Mouse (Mus musculus) bone marrow, adult 2 months (tissue): ENCODE data around the gene 1190005I06Rik. TPM values are rescaled to one million over a fixed set of nuclear protein-coding genes. Genes with fewer than 3 reads are reported as not detected.
A peak's percentile ranks its signal among the peaks of the same experiment; 100 is the strongest.

Source experiments
- H3K27ac ChIP-seq: fragments of 200-500 bp; 2 replicates; pipeline ENCODE4 v1.5.1; 2012; ENCODE audit warnings: low read depth, mild to moderate bottlenecking, control low read depth, inconsistent platforms, low read length; ENCODE audit not compliant: control insufficient read depth, poor library complexity, insufficient read depth
- H3K4me1 ChIP-seq: fragments of 200-500 bp; 2 replicates; pipeline ENCODE4 v1.6.1; 2011; ENCODE audit warnings: low read length; ENCODE audit not compliant: control insufficient read depth, insufficient read depth
- H3K4me3 ChIP-seq: fragments of 200-500 bp; replicated peaks from 2 replicates; pipeline ENCODE3; 2011; ENCODE audit warnings: mild to moderate bottlenecking, low read depth, low read length, control low read depth; ENCODE audit not compliant: control insufficient read depth
- CTCF ChIP-seq: fragments of 200-500 bp; IDR thresholded peaks from 2 replicates; pipeline ENCODE4 v1.5.1; 2011; ENCODE audit warnings: low read length, control low read depth; ENCODE audit not compliant: control insufficient read depth, insufficient read depth
- POLR2A ChIP-seq: fragments of 200-500 bp; IDR thresholded peaks from 2 replicates; pipeline ENCODE4 v1.6.1; 2011; ENCODE audit warnings: low read depth, mild to moderate bottlenecking, control low read depth, low read length, borderline replicate concordance; ENCODE audit not compliant: control insufficient read depth
- WGBS: fragments of 180-500 bp; shearing (Covaris S2); methylation state at CpG from one replicate; pipeline ENCODE4 v1.1.7; 2018; 5-methylcytosine and 5-hydroxymethylcytosine counted together
- polyA plus RNA-seq: library from polyadenylated mRNA; stranded (reverse); fragments of >200 nt; gene quantifications from 2 replicates; pipeline ENCODE4 v1.2.4, GENCODE M21; 2011; ENCODE audit warnings: low replicate concordance; ENCODE audit not compliant: missing spikeins, insufficient read depth, insufficient read length

The 1190005I06Rik gene
- polyA plus RNA-seq, 1 experiment, result not detected

DNA sequence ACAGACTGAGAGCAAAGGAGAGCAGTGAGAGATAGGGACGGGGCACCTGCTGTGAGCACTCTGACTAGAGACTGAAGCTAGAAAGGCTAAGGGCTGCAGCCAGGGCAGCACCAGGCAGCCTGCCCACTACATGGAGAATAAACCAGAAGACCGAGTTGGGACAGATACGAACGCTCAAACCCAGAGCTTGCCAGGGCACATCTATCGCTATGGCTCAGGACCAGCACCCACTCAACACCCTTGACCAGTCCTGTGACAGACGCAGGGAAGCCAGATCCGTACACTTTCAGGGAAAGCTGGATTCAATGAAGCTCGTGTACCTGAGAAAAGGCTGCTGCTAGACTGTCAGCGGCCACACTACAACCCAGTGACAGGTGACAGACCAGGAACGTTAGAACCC lies 61.9 kb downstream of the 1190005I06Rik start:
- H3K4me1 ChIP-seq, result no peaks in the 10 kb centered on the region; the same call in 1 of the 2 replicates
- H3K4me3 ChIP-seq, result no peak overlapping the region
- WGBS, result 95% methylated on average over 10 of the region's 10 CpGs
- TF ChIP-seq CTCF, result no peak
- TF ChIP-seq POLR2A, result no peak
- no peak overlapping the region for H3K27ac ChIP-seq

- no peak overlapping the region for H3K27ac ChIP-seq
- no peaks in the 10 kb centered on the region for H3K4me1 ChIP-seq
- TF ChIP-seq POLR2A, result no peak
- no peak for TF ChIP-seq CTCF
- no peak overlapping the region for H3K4me3 ChIP-seq
- 91% methylated on average over 8 of the region's 8 CpGs for WGBS
Observed at GRCm38 (mm10) chr8:120581811-120582210, 65.6 kb downstream of the 1190005I06Rik start.

DNA sequence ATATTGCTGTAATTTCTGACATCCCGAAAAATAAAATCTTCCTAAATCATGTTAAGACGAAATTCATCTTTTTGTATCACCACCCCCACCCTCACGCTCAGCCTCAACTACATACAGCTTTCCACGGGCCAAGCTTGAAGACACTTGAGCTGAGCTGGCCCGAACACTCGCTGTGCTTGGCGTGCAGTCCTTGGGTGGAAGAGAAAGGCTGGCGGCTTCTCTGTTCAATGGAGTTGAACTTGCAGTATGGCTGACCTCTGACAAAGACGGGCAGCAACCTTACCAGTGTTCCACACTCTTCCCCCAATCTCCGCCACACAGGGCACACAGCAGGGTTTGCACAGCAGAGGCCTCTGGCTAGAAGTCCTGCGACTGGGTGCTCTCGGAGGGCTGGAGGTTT lies 66.1 kb downstream of the 1190005I06Rik start:
- 91% methylated on average over 12 of the region's 12 CpGs for WGBS
- no peak overlapping the region for H3K4me3 ChIP-seq
- no peaks in the 10 kb centered on the region for H3K4me1 ChIP-seq
- H3K27ac ChIP-seq, result no peak overlapping the region
- TF ChIP-seq POLR2A (no peak), CTCF (no peak)

DNA sequence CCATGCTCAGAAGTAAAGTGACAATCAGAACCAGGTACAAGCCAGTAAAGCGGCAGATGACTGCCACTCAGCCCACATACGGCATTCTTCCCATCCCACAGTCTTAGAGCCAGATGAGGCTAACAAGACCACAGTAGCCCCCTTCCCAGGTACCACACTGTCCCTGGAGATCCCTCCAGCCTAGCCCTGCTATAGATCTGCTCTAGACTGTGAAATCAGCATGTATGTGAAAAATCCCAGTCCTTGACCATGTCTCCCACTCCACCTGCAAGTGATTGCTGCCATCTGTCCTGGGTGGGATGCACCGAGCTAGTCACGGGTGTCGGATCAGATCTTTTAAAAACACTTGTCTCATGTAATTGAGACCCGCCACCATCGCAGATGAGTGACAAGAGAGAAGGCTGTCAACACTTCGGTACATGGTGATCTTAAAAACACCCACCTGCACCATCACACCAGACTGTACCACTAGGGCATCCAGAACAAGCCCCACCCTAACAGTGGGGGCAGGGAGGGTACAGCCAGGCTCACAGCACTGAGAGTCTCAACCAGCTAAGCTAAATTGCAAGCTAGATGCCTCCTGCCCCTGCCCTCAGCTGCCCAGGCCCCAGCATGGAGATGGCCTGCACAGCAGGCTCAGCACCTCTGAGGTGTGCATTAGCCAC lies 67.0 kb downstream of the 1190005I06Rik start:
- TF ChIP-seq CTCF (no peak), POLR2A (no peak)

DNA sequence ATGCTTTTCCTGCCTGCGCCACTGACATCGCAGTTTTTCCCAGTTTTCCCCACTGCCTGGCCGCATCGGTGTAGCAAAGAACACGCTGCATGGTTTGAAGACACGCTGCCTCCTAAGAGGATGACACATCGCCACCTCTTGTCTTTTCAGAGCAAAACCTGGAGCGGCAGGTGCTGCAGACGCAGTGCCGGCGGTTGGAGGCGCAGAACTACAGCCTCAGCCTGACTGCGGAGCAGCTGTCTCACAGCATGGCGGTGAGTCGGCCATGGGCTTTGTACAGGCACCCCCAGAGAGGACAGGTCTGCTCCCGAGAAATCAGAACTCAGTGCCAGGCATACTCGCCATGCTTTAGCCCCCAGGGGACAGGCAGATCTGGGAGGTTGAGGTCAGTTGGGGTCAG lies 69.6 kb downstream of the 1190005I06Rik start:
- H3K27ac ChIP-seq, result no peak overlapping the region
- no peak overlapping the region for H3K4me3 ChIP-seq
- peaks cover 1% of the 10 kb centered on the region for H3K4me1 ChIP-seq
- no peak for TF ChIP-seq POLR2A
- 96% methylated on average over 17 of the region's 17 CpGs for WGBS

More for the DNA sequence above, 67.0 kb downstream of the 1190005I06Rik start:
- Histone ChIP-seq H3K4me3 (no peak overlapping the region), H3K4me1 (no peaks in the 10 kb centered on the region), H3K27ac (no peak overlapping the region)
- WGBS, result 90% methylated on average over 8 of the region's 8 CpGs

- 88% methylated on average over 9 of the region's 9 CpGs for WGBS
- Histone ChIP-seq H3K4me1 (peaks cover 5% of the 10 kb centered on the region), H3K27ac (no peak overlapping the region), H3K4me3 (no peak overlapping the region)
- no peak for TF ChIP-seq POLR2A
- TF ChIP-seq CTCF, result no peak
Observed at GRCm38 (mm10) chr8:120575801-120576200, 71.6 kb downstream of the 1190005I06Rik start.

GRCm38 (mm10) chr8:120574941-120575340 lies 72.5 kb downstream of the 1190005I06Rik start:
- TF ChIP-seq POLR2A (no peak), CTCF (no peak)
- H3K27ac ChIP-seq, result no peak overlapping the region
- H3K4me1 ChIP-seq, result peaks cover 5% of the 10 kb centered on the region
- WGBS, result 90% methylated on average over 19 of the region's 19 CpGs
- H3K4me3 ChIP-seq, result no peak overlapping the region

DNA sequence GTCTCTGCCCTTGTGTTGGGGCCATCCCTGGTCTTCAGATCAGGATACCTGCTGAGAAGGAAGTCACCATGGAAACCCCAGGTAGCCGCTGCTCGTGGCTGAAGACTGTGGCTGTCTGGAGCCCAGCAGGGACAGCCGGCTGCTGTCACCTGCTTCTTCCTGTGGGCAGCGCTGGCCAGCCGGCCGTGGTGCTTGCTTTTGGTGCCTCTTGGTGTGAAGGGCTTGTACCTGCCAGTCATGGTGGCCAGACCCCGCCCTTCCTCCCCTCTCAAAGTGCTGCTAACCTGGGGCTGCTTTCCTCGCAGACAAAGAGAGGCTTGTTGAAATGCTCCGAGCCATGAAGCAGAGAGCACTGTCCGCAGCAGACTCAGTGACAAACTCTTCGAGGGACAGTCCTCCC lies 73.6 kb downstream of the 1190005I06Rik start:
- H3K27ac ChIP-seq, result no peak overlapping the region
- TF ChIP-seq CTCF (no peak), POLR2A (no peak)
- no peak overlapping the region for H3K4me3 ChIP-seq
- H3K4me1 ChIP-seq, result peaks cover 5% of the 10 kb centered on the region
- WGBS, result 88% methylated on average over 11 of the region's 11 CpGs

DNA sequence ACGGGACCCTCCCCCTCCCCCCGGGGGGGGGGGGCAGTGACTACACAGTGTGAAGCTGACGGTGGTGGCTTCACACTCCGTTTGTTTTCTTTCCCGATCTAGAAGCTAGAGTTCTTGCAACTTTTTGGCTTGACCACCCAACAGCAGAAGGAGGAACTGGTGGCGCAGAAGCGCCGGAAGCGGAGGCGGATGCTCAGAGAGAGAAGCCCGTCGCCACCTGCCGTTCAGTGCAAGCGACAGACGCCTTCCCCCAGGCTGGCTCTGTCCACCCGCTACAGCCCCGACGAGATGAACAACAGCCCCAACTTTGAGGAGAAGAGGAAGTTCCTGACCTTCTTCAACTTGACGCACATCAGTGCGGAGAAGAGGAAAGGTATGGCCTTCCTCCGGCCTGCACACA lies 74.9 kb downstream of the 1190005I06Rik start:
- peaks cover 5% of the 10 kb centered on the region for H3K4me1 ChIP-seq
- H3K4me3 ChIP-seq, result no peak overlapping the region
- 26% methylated on average over 21 of the region's 21 CpGs for WGBS
- TF ChIP-seq POLR2A, result peak; percentile 36; the same call in 1 of the 2 replicates
- TF ChIP-seq CTCF, result peak; percentile 59
- peak overlapping the region; percentile 85 for H3K27ac ChIP-seq
